Mouse (Mus musculus) gonadal fat pad, adult 2 months (tissue): Measurements from ENCODE around the gene Tmem9. TPM values are rescaled to one million over a fixed set of nuclear protein-coding genes. Genes with fewer than 3 reads are reported as not detected.

ENCODE experiments used
- polyA plus RNA-seq: library from polyadenylated mRNA; depleted of rRNA; stranded (reverse); fragments of >200 nt; gene quantifications from 2 replicates; pipeline ENCODE4 v1.2.3, GENCODE M21; 2012; rRNA removed

The Tmem9 gene
- polyA plus RNA-seq, 1 experiment = 107 TPM

Other genes with a start within 250 kb of the Tmem9 start
- gene Phlda3, start 242.0 kb upstream of the Tmem9 start, polyA plus RNA-seq = 150 and 254 TPM in 2 replicates
- 0.32 and 1.8 TPM in 2 replicates for gene Tnni1, start 228.7 kb upstream of the Tmem9 start, polyA plus RNA-seq
- gene Lad1, start 189.6 kb upstream of the Tmem9 start, polyA plus RNA-seq = 41.3 and 42.6 TPM in 2 replicates
- gene Tnnt2, start 171.8 kb upstream of the Tmem9 start, polyA plus RNA-seq = 6.8 and 11.6 TPM in 2 replicates
- gene Pkp1, start 88.9 kb upstream of the Tmem9 start, polyA plus RNA-seq = 2.5 and 3.8 TPM in 2 replicates
- 0.47 and 0.61 TPM in 2 replicates for gene Igfn1, start 1.8 kb upstream of the Tmem9 start, polyA plus RNA-seq
- not detected in 2 replicates for gene Ascl5, start 42.7 kb downstream of the Tmem9 start, polyA plus RNA-seq
- gene Cacna1s, start 44.6 kb downstream of the Tmem9 start, polyA plus RNA-seq = 0.09 and 0.30 TPM in 2 replicates
- gene Kif21b, start 123.2 kb downstream of the Tmem9 start, polyA plus RNA-seq = 2.3 and 4.8 TPM in 2 replicates
- 0.16 and 0.70 TPM in 2 replicates for gene Mroh3, start 204.7 kb downstream of the Tmem9 start, polyA plus RNA-seq
- gene Inava, start 226.1 kb downstream of the Tmem9 start, polyA plus RNA-seq = 14.8 and 15.9 TPM in 2 replicates